Mouse (Mus musculus) olfactory bulb, adult 2 months (tissue): ENCODE data around the gene Frmd5.

ENCODE experiments used
- CTCF ChIP-seq: fragments of 200-500 bp; IDR thresholded peaks from 2 replicates; pipeline ENCODE4 v1.5.1; 2012; ENCODE audit warnings: low read depth, mild to moderate bottlenecking, low read length, moderate library complexity; ENCODE audit not compliant: insufficient read depth
- POLR2A ChIP-seq: fragments of 200-500 bp; IDR thresholded peaks from 2 replicates; pipeline ENCODE4 v1.6.1; 2012; ENCODE audit warnings: mild to moderate bottlenecking, low read depth, low read length, moderate library complexity; ENCODE audit not compliant: insufficient read depth

DNA sequence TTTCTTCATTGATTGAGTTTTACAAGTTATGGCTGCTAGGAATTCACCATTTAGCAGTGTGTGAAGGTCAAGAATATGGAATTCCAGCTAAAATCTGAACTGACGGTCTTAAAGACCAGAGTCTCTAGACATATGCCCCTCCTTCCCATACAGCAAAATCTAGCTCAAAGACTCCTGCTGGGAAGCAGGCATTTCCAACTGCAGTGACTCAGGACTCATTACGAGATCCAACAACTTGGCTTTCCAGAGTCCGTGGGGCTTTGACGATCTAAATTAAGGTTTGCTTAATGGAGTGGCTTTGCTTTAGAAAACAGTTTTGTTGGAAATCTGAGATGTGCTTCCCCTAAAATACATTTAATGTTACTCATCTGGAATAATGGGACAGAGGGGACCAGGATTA lies 204.5 kb downstream of the Frmd5 start:
- no peak for TF ChIP-seq CTCF
- no peak for TF ChIP-seq POLR2A
